Mouse (Mus musculus): ENCODE results near the gene Cdc42ep1. TPM values are rescaled to one million over a fixed set of nuclear protein-coding genes. Genes with fewer than 3 reads are reported as not detected.

Gene Cdc42ep1
- total and polyA plus RNA-seq, 2 experiments from 2014 or later: 14.9 TPM

DNA sequence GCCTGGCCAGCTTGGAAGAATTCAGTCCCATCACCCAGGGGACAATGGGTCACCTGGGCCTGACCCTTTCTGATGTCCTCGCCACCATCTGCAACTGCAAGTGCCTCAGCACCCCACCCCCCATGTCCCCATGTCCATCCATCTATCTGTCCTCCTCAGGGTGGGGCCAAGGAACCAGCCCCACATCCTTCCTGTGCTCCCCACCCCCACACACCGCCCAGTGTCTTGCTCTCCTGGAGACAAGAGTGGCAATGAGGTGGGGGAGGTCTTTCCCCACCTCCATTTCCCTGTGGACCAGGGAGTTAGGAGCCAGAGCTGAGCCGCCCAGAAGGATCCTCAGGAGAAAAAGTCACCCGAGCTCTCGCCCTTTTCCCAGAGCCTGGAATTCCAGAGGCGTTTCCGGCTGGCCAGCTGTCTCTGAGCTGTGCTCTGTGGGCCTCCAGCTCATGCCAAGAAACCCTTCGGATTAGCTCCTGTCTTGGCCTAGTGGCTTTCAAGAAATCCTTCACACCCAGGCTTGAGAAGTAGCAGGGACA lies 6.3 kb upstream of the Cdc42ep1 start:
- Histone ChIP-seq H3K4me1 (ENCODE audit: insufficient read depth, low read length) (peaks cover 9% of the 10 kb centered on the region; the same call in 1 of the 2 replicates), H3K27me3 (ENCODE audit: insufficient read depth, low read length) (peaks cover 8% of the 10 kb centered on the region; the same call in 1 of the 2 replicates), H3K36me3 (ENCODE audit: insufficient read depth, low read length) (no peaks in the 10 kb centered on the region), H3K27ac (ENCODE audit: low read depth, low read length) (peak overlapping the region; percentile 13; the same call in 1 of the 2 replicates), H3K9ac (replicated peaks; ENCODE audit: low read length, poor library complexity, severe bottlenecking) (no peak overlapping the region), H3K4me2 (ENCODE audit: low read depth, low read length, poor library complexity, severe bottlenecking) (no peak overlapping the region), H3K4me3 (ENCODE audit: low read depth, low read length) (no peak overlapping the region), H3K9me3 (ENCODE audit: low read length) (no peaks in the 10 kb centered on the region)
- no peak for TF ChIP-seq CTCF (IDR thresholded peaks at IDR 0.05)
- 53% methylated on average over 8 of the region's 8 CpGs for WGBS
- DNase-seq (ENCODE audit: low spot score): no peak
- no peak for ATAC-seq (ENCODE audit: low FRiP score)

DNA sequence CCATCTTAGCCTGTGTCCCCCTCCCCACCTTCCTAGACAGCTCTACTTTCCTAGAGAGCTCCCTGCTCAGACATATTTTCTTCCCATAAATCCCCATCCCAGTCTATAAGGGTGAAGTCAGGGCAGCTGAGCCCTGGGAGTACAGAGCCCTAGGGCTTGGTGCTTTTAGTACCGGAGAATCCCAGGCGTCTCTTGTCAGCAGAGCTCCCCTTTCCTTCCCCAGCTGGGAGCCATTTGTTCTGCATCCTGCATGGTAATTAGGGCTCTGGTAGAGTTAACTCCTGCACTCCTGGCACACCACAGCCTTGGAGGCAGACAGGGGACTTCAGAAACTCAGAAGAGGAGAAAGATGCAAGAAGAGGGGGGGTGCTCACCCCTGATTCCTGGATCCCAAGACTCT lies 2.7 kb upstream of the Cdc42ep1 start:
- Histone ChIP-seq H3K4me1 (ENCODE audit: insufficient read depth, low read length) (peaks cover 13% of the 10 kb centered on the region; the same call in 1 of the 2 replicates), H3K27me3 (ENCODE audit: insufficient read depth, low read length) (peaks cover 32% of the 10 kb centered on the region), H3K4me2 (ENCODE audit: low read depth, low read length, poor library complexity, severe bottlenecking) (no peak overlapping the region), H3K36me3 (ENCODE audit: insufficient read depth, low read length) (no peaks in the 10 kb centered on the region), H3K27ac (ENCODE audit: low read depth, low read length) (no peak overlapping the region), H3K4me3 (ENCODE audit: low read depth, low read length) (no peak overlapping the region), H3K9ac (replicated peaks; ENCODE audit: low read length, poor library complexity, severe bottlenecking) (no peak overlapping the region), H3K9me3 (ENCODE audit: low read length) (no peaks in the 10 kb centered on the region)
- 0% methylated on average over 2 of the region's 2 CpGs for WGBS
- ATAC-seq (ENCODE audit: low FRiP score) (no peak), DNase-seq (ENCODE audit: low spot score) (no peak)
- TF ChIP-seq CTCF (IDR thresholded peaks at IDR 0.05): no peak

DNA sequence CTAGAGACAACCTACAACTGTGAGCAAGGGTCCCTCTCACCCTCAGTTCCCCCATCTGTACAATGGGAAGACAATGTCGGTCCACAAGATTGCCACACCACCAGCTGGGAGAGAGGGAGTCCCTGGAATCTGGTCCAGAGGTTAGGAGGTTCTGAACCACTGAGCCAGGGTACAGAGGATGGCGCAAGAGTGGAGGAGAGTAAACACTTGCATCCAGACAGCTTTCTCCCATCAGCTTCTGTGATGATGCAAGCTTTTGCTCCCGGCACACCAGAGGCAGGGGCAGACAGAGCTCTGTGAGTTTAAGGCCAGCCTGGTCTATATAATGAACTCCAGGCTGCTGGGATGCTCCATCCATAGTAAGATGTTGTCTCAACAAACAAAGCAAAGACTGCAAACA lies 2.2 kb upstream of the Cdc42ep1 start:
- Histone ChIP-seq H3K9ac (replicated peaks; ENCODE audit: low read length, poor library complexity, severe bottlenecking) (no peak overlapping the region), H3K36me3 (ENCODE audit: insufficient read depth, low read length) (no peaks in the 10 kb centered on the region), H3K4me2 (ENCODE audit: low read depth, low read length, poor library complexity, severe bottlenecking) (no peak overlapping the region), H3K9me3 (ENCODE audit: low read length) (no peaks in the 10 kb centered on the region), H3K27ac (ENCODE audit: low read depth, low read length) (no peak overlapping the region), H3K4me3 (ENCODE audit: low read depth, low read length) (no peak overlapping the region), H3K27me3 (ENCODE audit: insufficient read depth, low read length) (peaks cover 32% of the 10 kb centered on the region), H3K4me1 (ENCODE audit: insufficient read depth, low read length) (peaks cover 13% of the 10 kb centered on the region; the same call in 1 of the 2 replicates)
- TF ChIP-seq CTCF (IDR thresholded peaks at IDR 0.05): no peak
- ATAC-seq (ENCODE audit: low FRiP score) (no peak), DNase-seq (ENCODE audit: low spot score) (no peak)
- 54% methylated on average over 3 of the region's 3 CpGs for WGBS

DNA sequence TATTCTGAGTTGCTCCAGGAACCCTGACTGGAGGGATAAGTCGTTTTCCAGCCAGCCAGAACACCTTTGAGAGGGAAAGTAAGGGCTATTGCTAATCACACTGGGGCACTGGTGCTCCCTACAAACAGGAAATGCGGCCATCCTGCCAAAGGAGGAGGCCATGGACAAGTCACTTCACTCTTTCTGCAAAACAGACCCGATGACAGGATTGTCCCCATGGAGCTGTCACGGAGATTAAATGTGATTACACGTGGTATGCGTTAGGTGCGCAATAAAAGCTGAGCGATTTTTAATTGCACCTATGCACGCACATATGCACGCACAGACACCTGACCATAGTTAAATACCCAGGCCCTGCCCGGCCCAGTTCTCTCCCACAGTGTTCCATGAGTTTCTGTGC lies 1.7 kb upstream of the Cdc42ep1 start:
- DNase-seq (ENCODE audit: low spot score) (no peak), ATAC-seq (ENCODE audit: low FRiP score) (no peak)
- Histone ChIP-seq H3K36me3 (ENCODE audit: insufficient read depth, low read length) (no peaks in the 10 kb centered on the region), H3K4me1 (ENCODE audit: insufficient read depth, low read length) (peaks cover 10% of the 10 kb centered on the region; the same call in 1 of the 2 replicates), H3K9ac (replicated peaks; ENCODE audit: low read length, poor library complexity, severe bottlenecking) (no peak overlapping the region), H3K9me3 (ENCODE audit: low read length) (no peaks in the 10 kb centered on the region), H3K4me3 (ENCODE audit: low read depth, low read length) (no peak overlapping the region), H3K27ac (ENCODE audit: low read depth, low read length) (no peak overlapping the region), H3K27me3 (ENCODE audit: insufficient read depth, low read length) (peaks cover 32% of the 10 kb centered on the region), H3K4me2 (ENCODE audit: low read depth, low read length, poor library complexity, severe bottlenecking) (no peak overlapping the region)
- 45% methylated on average over 11 of the region's 11 CpGs for WGBS
- TF ChIP-seq CTCF (IDR thresholded peaks at IDR 0.05): no peak

DNA sequence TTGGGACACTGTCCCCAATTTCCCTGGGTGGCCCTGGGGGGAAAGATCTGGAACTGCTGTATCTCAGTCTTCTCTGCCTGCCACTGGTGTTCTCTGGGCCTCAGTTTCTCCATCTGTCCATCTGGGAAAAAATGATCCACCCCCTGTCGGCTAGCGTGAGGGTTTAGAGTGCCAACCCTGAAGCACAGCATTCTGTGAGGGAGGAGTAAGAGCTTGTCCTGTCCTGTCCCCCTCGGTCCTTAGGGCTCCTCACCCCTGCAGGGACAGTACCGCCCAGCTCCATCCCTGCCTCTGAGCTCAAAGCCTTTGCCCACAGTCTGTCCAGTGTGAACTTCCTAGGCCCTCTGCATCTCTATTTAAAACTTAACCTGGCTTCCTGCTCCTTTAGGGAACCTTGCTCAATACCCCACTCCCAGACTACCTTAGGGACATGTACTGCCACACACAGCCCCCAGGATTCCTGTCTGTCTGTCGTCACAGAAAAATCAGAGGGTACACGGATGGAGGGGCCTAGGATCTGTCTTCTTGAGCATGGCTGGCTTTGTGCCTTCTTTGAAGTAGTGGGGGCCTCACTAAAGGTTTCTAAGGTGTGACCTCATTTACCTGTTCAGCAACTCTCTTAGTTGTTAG lies 1.1 kb upstream of the Cdc42ep1 start:
- H3K27ac ChIP-seq (ENCODE audit: low read depth, low read length): no peak overlapping the region
- ATAC-seq (ENCODE audit: low FRiP score): no peak
- no peaks in the 10 kb centered on the region for H3K9me3 ChIP-seq (ENCODE audit: low read length)

More for the DNA sequence above, 1.1 kb upstream of the Cdc42ep1 start:
- Histone ChIP-seq H3K9ac (replicated peaks; ENCODE audit: low read length, poor library complexity, severe bottlenecking) (no peak overlapping the region), H3K4me2 (ENCODE audit: low read depth, low read length, poor library complexity, severe bottlenecking) (no peak overlapping the region), H3K36me3 (ENCODE audit: insufficient read depth, low read length) (no peaks in the 10 kb centered on the region), H3K4me3 (ENCODE audit: low read depth, low read length) (no peak overlapping the region), H3K4me1 (ENCODE audit: insufficient read depth, low read length) (peaks cover 10% of the 10 kb centered on the region; the same call in 1 of the 2 replicates), H3K27me3 (ENCODE audit: insufficient read depth, low read length) (peaks cover 32% of the 10 kb centered on the region)
- TF ChIP-seq CTCF (IDR thresholded peaks at IDR 0.05): no peak
- DNase-seq (ENCODE audit: low spot score): no peak
- 55% methylated on average over 6 of the region's 6 CpGs for WGBS

All from midbrain, postnatal 0 days (tissue).